Mouse (Mus musculus) heart, postnatal 4 days (tissue): ENCODE measurements at regions not wholly inside any gene's neighbourhood (a gene's known extent, or its start where the extent isn't known, plus 50 kb on each side); places are given as distances from the start of the nearest gene placed in this dataset.

Experiments used
- DNase-seq: peaks from one replicate; pipeline ENCODE4 v3.0.0; 2021

- no peak for DNase-seq
These were observed 526.6 kb downstream of the Fgf9 start for GRCm38 (mm10) chr14:58596936-58597335.

- no peak for DNase-seq
These were observed 511.5 kb downstream of the Fgf9 start for GRCm38 (mm10) chr14:58581806-58582205.

- no peak for DNase-seq
These were observed 499.7 kb downstream of the Fgf9 start for GRCm38 (mm10) chr14:58570021-58570420.

- no peak for DNase-seq
These were observed 497.1 kb downstream of the Fgf9 start for GRCm38 (mm10) chr14:58567472-58567871.

GRCm38 (mm10) chr14:58563082-58563481, 492.7 kb downstream of the Fgf9 start:
- DNase-seq = no peak

GRCm38 (mm10) chr14:58550785-58551184, 480.4 kb downstream of the Fgf9 start:
- DNase-seq = no peak

GRCm38 (mm10) chr14:58545778-58546177, 475.4 kb downstream of the Fgf9 start:
- no peak for DNase-seq

- no peak for DNase-seq
These were observed 472.9 kb downstream of the Fgf9 start for GRCm38 (mm10) chr14:58543140-58543767.

- DNase-seq = no peak
These were observed 467.8 kb downstream of the Fgf9 start for GRCm38 (mm10) chr14:58538135-58538534.

GRCm38 (mm10) chr14:58520976-58521549, 450.7 kb downstream of the Fgf9 start:
- DNase-seq = peak; percentile 63

- no peak for DNase-seq
These were observed 450.0 kb downstream of the Fgf9 start for GRCm38 (mm10) chr14:58520384-58520783.

- DNase-seq = no peak
These were observed 448.7 kb downstream of the Fgf9 start for GRCm38 (mm10) chr14:58519086-58519485.

GRCm38 (mm10) chr14:58516543-58516942, 446.2 kb downstream of the Fgf9 start:
- no peak for DNase-seq

- DNase-seq = no peak
These were observed 441.8 kb downstream of the Fgf9 start for GRCm38 (mm10) chr14:58512177-58512576.

GRCm38 (mm10) chr14:58511571-58511985, 441.2 kb downstream of the Fgf9 start:
- no peak for DNase-seq

- no peak for DNase-seq
These were observed 440.4 kb downstream of the Fgf9 start for GRCm38 (mm10) chr14:58510790-58511189.

GRCm38 (mm10) chr14:58509106-58509505, 438.8 kb downstream of the Fgf9 start:
- no peak for DNase-seq

- DNase-seq = no peak
These were observed 436.1 kb downstream of the Fgf9 start for GRCm38 (mm10) chr14:58506490-58506889.

- peak; percentile 17 for DNase-seq
These were observed 435.5 kb downstream of the Fgf9 start for GRCm38 (mm10) chr14:58505841-58506240.

GRCm38 (mm10) chr14:58502890-58503289, 432.5 kb downstream of the Fgf9 start:
- DNase-seq = peak; percentile 19

GRCm38 (mm10) chr14:58500014-58500413, 429.7 kb downstream of the Fgf9 start:
- no peak for DNase-seq

GRCm38 (mm10) chr14:58499501-58499900, 429.2 kb downstream of the Fgf9 start:
- DNase-seq = peak; percentile 15

- no peak for DNase-seq
These were observed 428.7 kb downstream of the Fgf9 start for GRCm38 (mm10) chr14:58499071-58499470.

- no peak for DNase-seq
These were observed 426.6 kb downstream of the Fgf9 start for GRCm38 (mm10) chr14:58496902-58497301.
